Mouse (Mus musculus): ENCODE measurements around the gene Cpne9.
A peak's percentile ranks its signal among the peaks of the same experiment; 100 is the strongest.

Gene Cpne9

GRCm38 (mm10) chr6:113343177-113344092 lies 61.3 kb downstream of the Cpne9 start, which contains the start of gene Camk1:
Camk1 (minus strand) TSS chr6:113343984.
- DNase-seq (ENCODE audit: low spot score in 2 of 2) = peak in 1 of 2 experiments; percentile 20

DNA sequence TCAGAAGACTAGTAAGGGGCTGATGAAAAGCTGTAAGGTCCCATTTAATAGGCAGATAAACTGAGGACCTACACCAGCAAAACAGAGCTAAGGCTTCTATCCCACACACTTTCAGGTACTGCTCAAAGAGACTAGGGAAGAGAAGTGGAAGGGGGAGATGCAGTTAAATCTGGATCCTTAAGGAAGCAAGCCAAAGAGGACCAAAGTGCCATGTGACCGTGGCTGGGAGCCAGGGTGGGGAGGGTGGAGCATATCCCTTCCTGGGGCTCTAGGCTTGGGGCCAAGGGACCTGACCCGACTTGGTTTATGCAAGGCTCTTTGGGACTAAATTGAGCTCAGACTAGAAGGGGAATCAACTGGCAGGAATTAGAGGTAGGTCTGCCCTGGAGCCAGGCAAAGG lies 62.2 kb downstream of the Cpne9 start:
- no peak for DNase-seq (ENCODE audit: low spot score in 2 of 2)

DNA sequence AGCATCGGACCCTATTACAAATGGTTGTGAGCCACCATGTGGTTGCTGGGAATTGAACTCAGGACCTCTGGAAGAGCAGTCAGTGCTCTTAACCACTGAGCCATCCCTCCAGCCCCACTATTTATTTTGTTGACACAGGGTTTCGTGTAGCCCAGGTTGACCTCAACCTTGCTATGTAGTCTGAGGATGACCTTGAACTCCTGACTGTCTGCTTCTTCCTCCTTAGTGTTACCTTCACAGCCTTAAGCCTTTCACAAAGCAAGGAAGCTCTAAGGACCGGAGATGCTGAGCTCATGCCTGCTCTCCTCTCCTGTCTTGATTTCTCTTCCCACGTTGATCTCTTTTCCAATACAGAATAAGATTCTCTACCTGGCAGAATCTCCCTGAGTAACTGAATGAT lies 64.8 kb downstream of the Cpne9 start:
- no peak for DNase-seq (ENCODE audit: low spot score in 2 of 2)

DNA sequence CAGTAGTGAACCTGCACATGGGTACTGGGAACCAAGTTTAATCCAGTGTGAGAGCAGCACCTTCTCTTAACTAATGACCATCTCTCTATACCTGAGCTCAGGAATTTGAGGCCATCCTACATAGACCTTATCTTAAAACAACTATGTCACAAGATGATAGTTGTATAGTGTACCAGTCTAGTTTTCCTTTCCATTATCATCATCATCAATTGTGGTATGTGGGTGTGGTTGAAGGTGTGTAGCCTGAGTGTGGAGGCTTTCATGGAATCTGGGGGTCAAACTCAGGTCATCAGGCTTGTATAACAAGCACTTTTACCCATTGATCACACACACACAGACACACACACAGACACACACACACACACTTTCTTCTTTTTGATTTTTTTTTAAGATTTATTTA lies 68.4 kb downstream of the Cpne9 start:
- DNase-seq (ENCODE audit: low spot score in 2 of 2) = no peak

GRCm38 (mm10) chr6:113351161-113351560 lies 69.1 kb downstream of the Cpne9 start:
- no peak for DNase-seq (ENCODE audit: low spot score in 2 of 2)

DNA sequence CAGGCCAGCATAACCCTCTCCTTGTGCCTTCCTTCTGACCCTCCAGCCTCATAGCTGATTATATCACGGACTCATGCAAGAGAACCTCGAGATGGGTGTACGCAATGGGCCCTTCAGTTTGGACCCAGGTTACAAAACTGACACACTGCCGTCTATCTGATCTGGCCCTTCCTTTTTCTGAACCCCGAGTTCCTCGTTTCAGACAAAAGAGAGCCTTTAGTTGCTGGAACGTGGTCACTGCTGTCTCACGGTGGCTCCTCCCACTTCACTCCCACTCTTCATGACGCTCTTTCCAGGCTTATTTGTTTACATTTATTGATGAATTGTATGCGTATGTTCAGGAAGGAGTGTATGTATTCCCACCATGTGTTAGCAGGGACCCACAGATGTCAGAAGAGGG lies 69.5 kb downstream of the Cpne9 start:
- DNase-seq (ENCODE audit: low spot score in 2 of 2) = no peak

GRCm38 (mm10) chr6:113352820-113353219 lies 70.7 kb downstream of the Cpne9 start:
- DNase-seq (ENCODE audit: low spot score in 2 of 2) = no peak

GRCm38 (mm10) chr6:113353696-113354095 lies 71.6 kb downstream of the Cpne9 start:
- DNase-seq (ENCODE audit: low spot score in 2 of 2) = no peak

All from spleen, postnatal 14 days (tissue).